Mouse (Mus musculus): ENCODE results near the gene Kcnip1. TPM values are rescaled to one million over a fixed set of nuclear protein-coding genes. Genes with fewer than 3 reads are reported as not detected.

Gene Kcnip1
- total and polyA plus RNA-seq, 2 experiments: not detected

DNA sequence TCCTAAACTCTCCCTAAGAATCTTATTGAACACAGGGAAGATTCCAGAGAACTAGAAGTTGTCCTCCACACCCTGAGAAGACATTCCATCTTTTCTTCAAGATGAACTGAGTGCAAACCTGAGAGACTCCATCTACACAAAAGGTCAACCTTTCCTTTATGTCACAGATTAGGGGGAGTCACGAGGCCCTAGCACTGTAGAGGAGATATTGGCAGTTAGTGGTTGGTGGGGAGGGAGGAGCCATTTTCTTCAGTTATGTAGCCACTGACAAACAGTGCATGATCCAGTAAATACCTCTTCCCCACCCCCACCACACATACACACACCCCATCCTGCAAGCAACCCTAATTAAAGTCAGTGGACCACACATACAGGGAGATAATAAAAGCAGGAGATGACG is 74.5 kb downstream of the Kcnip1 start:
- no peak overlapping the region for H3K27ac ChIP-seq (replicated peaks; ENCODE audit: insufficient read depth, low read depth, low read length)
- no peak overlapping the region for H3K9ac ChIP-seq (ENCODE audit: low read depth, low read length)
- whole genome bisulfite sequencing: 40% methylated on average over 2 of the region's 2 CpGs
- H3K36me3 ChIP-seq (ENCODE audit: control insufficient read depth, insufficient read depth, low read length): no peaks in the 10 kb centered on the region
- no peaks in the 10 kb centered on the region for H3K27me3 ChIP-seq (ENCODE audit: control insufficient read depth, insufficient read depth, low read length)
- no peak for TF ChIP-seq CTCF (IDR thresholded peaks at IDR 0.05; ENCODE audit: low read depth, low read length)
- H3K4me3 ChIP-seq (ENCODE audit: insufficient read depth, low read depth, low read length): no peak overlapping the region
- no peaks in the 10 kb centered on the region for H3K4me1 ChIP-seq (ENCODE audit: control insufficient read depth, insufficient read depth, low read length)
- no peak for DNase-seq (ENCODE audit: extremely low read depth, low read depth, low spot score)
- no peaks in the 10 kb centered on the region for H3K79me2 ChIP-seq (ENCODE audit: control insufficient read depth, insufficient read depth, low read length)

DNA sequence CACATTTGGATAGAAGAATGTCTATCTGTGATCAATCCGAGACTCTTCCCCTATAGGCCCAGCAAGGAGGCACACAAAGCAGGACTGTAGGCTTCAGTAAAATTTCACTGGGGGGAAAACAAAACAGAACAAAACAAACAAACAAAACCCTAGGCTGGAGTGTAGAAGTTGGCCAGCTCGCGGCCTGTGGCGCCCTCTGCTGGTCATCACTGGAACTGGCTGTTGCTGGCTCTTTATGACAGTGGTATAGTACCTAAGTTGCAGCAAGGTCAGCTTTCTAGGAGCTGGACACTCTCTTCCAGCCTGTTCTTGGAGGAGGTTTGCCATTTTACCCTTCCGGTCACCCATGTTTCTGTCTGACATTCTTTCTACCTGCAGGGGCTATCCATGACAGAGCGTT is 75.4 kb downstream of the Kcnip1 start:
- Histone ChIP-seq H3K79me2 (ENCODE audit: control insufficient read depth, insufficient read depth, low read length) (no peaks in the 10 kb centered on the region), H3K4me1 (ENCODE audit: control insufficient read depth, insufficient read depth, low read length) (no peaks in the 10 kb centered on the region), H3K27ac (replicated peaks; ENCODE audit: insufficient read depth, low read depth, low read length) (no peak overlapping the region), H3K9ac (ENCODE audit: low read depth, low read length) (no peak overlapping the region), H3K4me3 (ENCODE audit: insufficient read depth, low read depth, low read length) (no peak overlapping the region), H3K36me3 (ENCODE audit: control insufficient read depth, insufficient read depth, low read length) (no peaks in the 10 kb centered on the region), H3K27me3 (ENCODE audit: control insufficient read depth, insufficient read depth, low read length) (no peaks in the 10 kb centered on the region)
- TF ChIP-seq CTCF (IDR thresholded peaks at IDR 0.05; ENCODE audit: low read depth, low read length) (peak; percentile 96), POLR2A (IDR thresholded peaks at IDR 0.05; ENCODE audit: extremely low read depth, insufficient read depth, low read length) (no peak)
- WGBS: 25% methylated on average over 6 of the region's 6 CpGs
- DNase-seq (ENCODE audit: extremely low read depth, low read depth, low spot score): no peak

DNA sequence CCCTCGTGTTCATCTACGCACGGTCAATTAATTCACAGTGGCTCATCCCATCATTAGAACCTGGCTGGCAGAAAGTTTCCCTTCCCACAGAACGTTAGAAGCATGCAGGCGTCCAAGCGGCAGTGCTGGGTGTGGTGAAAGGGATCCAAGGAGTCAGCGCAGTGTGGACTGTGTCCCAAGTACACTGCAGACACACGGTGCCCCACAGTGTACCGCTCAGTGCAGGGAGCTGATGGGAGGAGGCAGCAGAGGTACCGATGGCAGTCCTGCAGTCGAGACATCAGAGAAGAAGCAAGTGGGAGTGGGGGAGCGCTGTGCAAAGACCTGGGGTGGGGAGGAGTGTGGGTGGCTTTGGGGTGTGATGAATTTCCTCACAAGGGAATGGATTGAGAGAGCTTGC is 78.7 kb downstream of the Kcnip1 start:
- 81% methylated on average over 12 of the region's 12 CpGs for WGBS
- TF ChIP-seq CTCF (IDR thresholded peaks at IDR 0.05; ENCODE audit: low read depth, low read length) (no peak), POLR2A (IDR thresholded peaks at IDR 0.05; ENCODE audit: extremely low read depth, insufficient read depth, low read length) (no peak)

DNA sequence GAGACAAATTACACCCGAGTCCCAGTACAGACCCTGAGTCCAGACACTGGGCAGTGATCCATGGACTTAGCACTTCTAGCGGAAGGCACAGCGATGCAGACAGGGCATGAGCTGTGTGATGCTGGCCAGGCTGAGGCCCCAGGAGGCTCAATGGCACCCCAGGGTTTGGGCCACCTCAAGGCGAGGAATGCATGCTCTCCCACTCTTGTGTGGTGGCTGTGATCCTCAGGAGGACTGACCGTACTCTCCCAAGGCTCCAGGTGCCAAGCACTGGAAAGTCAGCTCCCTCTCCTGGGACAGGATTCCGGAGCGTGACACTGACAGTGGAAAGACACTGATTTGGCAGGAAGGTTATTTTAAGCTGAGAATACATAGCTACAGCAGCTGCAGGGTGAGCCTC is 79.9 kb downstream of the Kcnip1 start:
- Histone ChIP-seq H3K27ac (replicated peaks; ENCODE audit: insufficient read depth, low read depth, low read length) (no peak overlapping the region), H3K27me3 (ENCODE audit: control insufficient read depth, insufficient read depth, low read length) (no peaks in the 10 kb centered on the region), H3K4me3 (ENCODE audit: insufficient read depth, low read depth, low read length) (no peak overlapping the region), H3K79me2 (ENCODE audit: control insufficient read depth, insufficient read depth, low read length) (no peaks in the 10 kb centered on the region), H3K9ac (ENCODE audit: low read depth, low read length) (no peak overlapping the region), H3K36me3 (ENCODE audit: control insufficient read depth, insufficient read depth, low read length) (no peaks in the 10 kb centered on the region), H3K4me1 (ENCODE audit: control insufficient read depth, insufficient read depth, low read length) (no peaks in the 10 kb centered on the region)
- no peak for DNase-seq (ENCODE audit: extremely low read depth, low read depth, low spot score)
- TF ChIP-seq CTCF (IDR thresholded peaks at IDR 0.05; ENCODE audit: low read depth, low read length) (no peak), POLR2A (IDR thresholded peaks at IDR 0.05; ENCODE audit: extremely low read depth, insufficient read depth, low read length) (no peak)
- 76% methylated on average over 7 of the region's 7 CpGs for WGBS

More for the DNA sequence above, 78.7 kb downstream of the Kcnip1 start:
- no peaks in the 10 kb centered on the region for H3K4me1 ChIP-seq (ENCODE audit: control insufficient read depth, insufficient read depth, low read length)
- H3K9ac ChIP-seq (ENCODE audit: low read depth, low read length): no peak overlapping the region
- no peak overlapping the region for H3K4me3 ChIP-seq (ENCODE audit: insufficient read depth, low read depth, low read length)
- no peaks in the 10 kb centered on the region for H3K27me3 ChIP-seq (ENCODE audit: control insufficient read depth, insufficient read depth, low read length)
- no peak overlapping the region for H3K27ac ChIP-seq (replicated peaks; ENCODE audit: insufficient read depth, low read depth, low read length)
- no peak for DNase-seq (ENCODE audit: extremely low read depth, low read depth, low spot score)
- no peaks in the 10 kb centered on the region for H3K36me3 ChIP-seq (ENCODE audit: control insufficient read depth, insufficient read depth, low read length)
- no peaks in the 10 kb centered on the region for H3K79me2 ChIP-seq (ENCODE audit: control insufficient read depth, insufficient read depth, low read length)

DNA sequence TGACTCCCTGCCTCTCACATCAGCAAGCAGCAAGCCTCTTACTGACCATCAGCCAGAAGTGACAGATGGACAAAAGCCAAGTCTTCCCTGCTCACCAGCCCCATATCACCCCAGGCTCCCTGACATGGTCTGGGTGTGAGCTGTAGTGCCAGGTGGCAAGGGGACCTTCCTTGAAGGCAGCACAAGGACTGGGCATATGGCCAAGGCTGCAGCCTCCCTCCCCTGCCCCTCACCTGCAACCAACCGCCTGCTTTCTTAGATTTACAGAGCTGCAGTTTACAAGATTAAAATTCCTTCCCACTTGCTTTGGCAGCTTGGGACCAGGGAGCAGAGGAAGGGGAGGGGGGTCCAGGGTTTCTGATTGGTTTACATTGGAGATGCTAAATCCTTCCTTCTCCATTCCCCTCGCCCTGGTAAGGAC is 80.8 kb downstream of the Kcnip1 start:
- Histone ChIP-seq H3K4me3 (ENCODE audit: insufficient read depth, low read depth, low read length) (no peak overlapping the region), H3K79me2 (ENCODE audit: control insufficient read depth, insufficient read depth, low read length) (no peaks in the 10 kb centered on the region), H3K36me3 (ENCODE audit: control insufficient read depth, insufficient read depth, low read length) (no peaks in the 10 kb centered on the region), H3K4me1 (ENCODE audit: control insufficient read depth, insufficient read depth, low read length) (no peaks in the 10 kb centered on the region), H3K9ac (ENCODE audit: low read depth, low read length) (no peak overlapping the region), H3K27ac (replicated peaks; ENCODE audit: insufficient read depth, low read depth, low read length) (no peak overlapping the region), H3K27me3 (ENCODE audit: control insufficient read depth, insufficient read depth, low read length) (no peaks in the 10 kb centered on the region)
- 56% methylated on average over 2 of the region's 2 CpGs for WGBS
- TF ChIP-seq POLR2A (IDR thresholded peaks at IDR 0.05; ENCODE audit: extremely low read depth, insufficient read depth, low read length) (no peak), CTCF (IDR thresholded peaks at IDR 0.05; ENCODE audit: low read depth, low read length) (no peak)
- DNase-seq (ENCODE audit: extremely low read depth, low read depth, low spot score): no peak

DNA sequence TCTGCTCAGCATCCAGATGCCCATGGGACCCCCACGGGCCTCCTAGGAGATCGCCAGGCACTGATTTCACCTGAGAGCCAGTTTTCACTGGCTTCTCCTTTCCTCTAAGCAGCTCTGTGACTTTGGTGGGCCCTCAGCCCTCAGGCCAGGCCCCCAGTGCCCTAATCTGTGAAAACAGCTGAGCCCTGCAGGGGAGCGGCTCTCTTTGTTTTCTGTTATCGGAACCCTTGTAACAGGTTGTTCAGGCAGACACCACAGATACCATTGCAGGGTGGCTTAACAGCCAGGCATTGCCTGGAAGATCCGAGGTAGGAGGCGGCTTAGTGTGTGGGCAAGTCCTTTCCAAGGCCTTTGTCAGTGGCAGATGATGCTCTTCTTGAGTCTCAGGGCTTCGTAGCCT is 82.0 kb downstream of the Kcnip1 start:
- no peaks in the 10 kb centered on the region for H3K27me3 ChIP-seq (ENCODE audit: control insufficient read depth, insufficient read depth, low read length)
- no peak overlapping the region for H3K27ac ChIP-seq (replicated peaks; ENCODE audit: insufficient read depth, low read depth, low read length)
- H3K4me1 ChIP-seq (ENCODE audit: control insufficient read depth, insufficient read depth, low read length): no peaks in the 10 kb centered on the region
- no peaks in the 10 kb centered on the region for H3K36me3 ChIP-seq (ENCODE audit: control insufficient read depth, insufficient read depth, low read length)
- no peak for TF ChIP-seq CTCF (IDR thresholded peaks at IDR 0.05; ENCODE audit: low read depth, low read length)
- no peak for TF ChIP-seq POLR2A (IDR thresholded peaks at IDR 0.05; ENCODE audit: extremely low read depth, insufficient read depth, low read length)
- WGBS: 56% methylated on average over 7 of the region's 7 CpGs
- no peaks in the 10 kb centered on the region for H3K79me2 ChIP-seq (ENCODE audit: control insufficient read depth, insufficient read depth, low read length)
- H3K4me3 ChIP-seq (ENCODE audit: insufficient read depth, low read depth, low read length): no peak overlapping the region
- DNase-seq (ENCODE audit: extremely low read depth, low read depth, low spot score): no peak
- H3K9ac ChIP-seq (ENCODE audit: low read depth, low read length): no peak overlapping the region
